ENCODE assay signal across 9 mouse cellular contexts in genomic region chr11:118208672-118209272, GRCm38 (mm10). TPM values are rescaled to one million over a fixed set of nuclear protein-coding genes. Genes with fewer than 3 reads are reported as not detected.
DNase-seq lines count a peak whose midpoint lies in the region; ATAC-seq lines count a peak whose summit lies in the region.
"Had no signal": no experiment of that assay in that cellular context is flagged by ENCODE, and none has a peak within 500 bp of the region (broad histone marks: within the 10 kb centered on the region; RNA-seq: fewer than 3 reads in every experiment).

No protein-coding gene starts in this region.

- H3K27ac ChIP-seq in heart, embryonic 13.5 days (replicated peaks): peak overlapping the region; percentile 66
- 0 out of 2 replicates have a peak overlapping the region, but pooled peaks have one; percentile 29 for H3K27ac ChIP-seq in intestine, embryonic 16.5 days (ENCODE audit: low read length)

- no peak overlapping the region for H3K4me3 ChIP-seq in heart, embryonic 13.5 days
- H3K4me3 ChIP-seq in intestine, embryonic 16.5 days (ENCODE audit: low read length): no peak overlapping the region

- H3K36me3 ChIP-seq in heart, embryonic 13.5 days: no peaks in the 10 kb centered on the region
- no peaks in the 10 kb centered on the region for H3K36me3 ChIP-seq in intestine, embryonic 16.5 days (ENCODE audit: control insufficient read depth, insufficient read depth, low read length)
- H3K36me3 ChIP-seq: G1E had no signal

- H3K9ac ChIP-seq in heart, embryonic 13.5 days: peak overlapping the region; percentile 62
- H3K9ac ChIP-seq in intestine, embryonic 16.5 days (ENCODE audit: low read depth, low read length): 0 out of 2 replicates have a peak overlapping the region, but pooled peaks have one; percentile 38

- DNase-seq in heart, postnatal 14 days: no peak
- DNase-seq in embryo, embryonic 11 days: peak; percentile 74
- DNase-seq in T-cell, adult 2 months (ENCODE audit: low spot score): no peak
- DNase-seq in adrenal gland, adult 18-20 months (ENCODE audit: low spot score in 2 of 2): no peak
- no peak for DNase-seq in adrenal gland, postnatal 14 days

- no peaks in the 10 kb centered on the region for H3K9me3 ChIP-seq in heart, embryonic 13.5 days
- no peaks in the 10 kb centered on the region for H3K9me3 ChIP-seq in intestine, embryonic 16.5 days (ENCODE audit: control insufficient read depth, low read length)
- H3K9me3 ChIP-seq: G1E had no signal

- WGBS in heart, embryonic 13.5 days: 15% methylated on average over 8 of the region's 8 CpGs
- WGBS in intestine, embryonic 16.5 days: 19% methylated on average over 8 of the region's 8 CpGs

- H3K27me3 ChIP-seq in heart, embryonic 13.5 days (replicated peaks): no peaks in the 10 kb centered on the region
- H3K27me3 ChIP-seq in intestine, embryonic 16.5 days (replicated peaks; ENCODE audit: control insufficient read depth, insufficient read depth, low read length): no peaks in the 10 kb centered on the region

- H3K4me2 ChIP-seq in heart, embryonic 13.5 days: peak overlapping the region; percentile 30
- peak overlapping the region; percentile 23; the same call in 1 of the 2 replicates for H3K4me2 ChIP-seq in intestine, embryonic 16.5 days (ENCODE audit: low read depth, low read length)

- H3K4me1 ChIP-seq in heart, embryonic 13.5 days: peaks cover 91% of the 10 kb centered on the region
- H3K4me1 ChIP-seq in intestine, embryonic 16.5 days (ENCODE audit: control insufficient read depth, insufficient read depth, low read length): peaks cover 53% of the 10 kb centered on the region

- intact Hi-C loops in heart, postnatal 14 days (cut with DNase I): no loop called here

- no peak for ATAC-seq in heart, embryonic 13.5 days (ENCODE audit: extremely low read depth, insufficient number of reproducible peaks, low FRiP score, low TSS enrichment)
- ATAC-seq in CD4-positive, CD25-positive, alpha-beta regulatory T cell, adult 4 months: peak; percentile 25
- ATAC-seq in intestine, embryonic 16.5 days: peak; percentile 50

RNA-seq across cellular contexts. Expression of gene Cyth1, which starts 39.6 kb away (rescaled TPM):
- polyA plus RNA-seq in heart, embryonic 13.5 days (2015; fragmentation: Nextera tagmentation; extraction: Ambion mirVana): 14.9 and 15.9 TPM in 2 replicates
- 10 to 100 TPM; 56.4 to 60.9 TPM for total RNA-seq in heart, postnatal 14 days (2021)
- polyA plus RNA-seq in CD4-positive, CD25-positive, alpha-beta regulatory T cell, adult 4 months (2017; shearing (Covaris generic)): 10 to 100 TPM; 34.7 to 59.5 TPM
- 9.6 and 9.8 TPM in 2 replicates for polyA plus RNA-seq in intestine, embryonic 16.5 days (2015; fragmentation: Nextera tagmentation; extraction: Ambion mirVana)
- total RNA-seq in adrenal gland, adult 18-20 months (2021): 10 to 100 TPM; 29.4 to 32.2 TPM
- total RNA-seq in adrenal gland, postnatal 14 days (2021): 48.7 and 60.8 TPM in 2 replicates
